Comparison of ENCODE assay signal across 12 mouse cellular contexts in the genomic region with DNA sequence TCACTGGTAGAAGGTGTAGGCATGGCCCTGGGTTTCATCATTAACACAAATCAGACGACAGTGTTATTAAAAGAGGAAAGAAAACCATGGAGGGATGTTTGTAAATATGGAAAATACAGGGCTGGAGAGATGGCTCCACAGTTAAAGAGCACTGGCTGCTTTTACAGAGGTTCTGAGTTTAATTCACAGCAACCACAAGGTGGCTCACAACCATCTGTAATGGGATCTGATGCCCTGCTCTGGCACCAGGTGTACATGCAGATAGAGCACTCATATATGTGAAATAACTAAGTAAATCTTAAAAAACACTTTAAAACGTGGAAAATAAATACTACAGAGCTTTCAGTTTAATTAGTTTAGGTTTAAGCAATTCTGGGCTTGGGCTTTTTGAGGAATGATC. TPM values are rescaled to one million over a fixed set of nuclear protein-coding genes. Genes with fewer than 3 reads are reported as not detected.
DNase-seq lines count a peak whose midpoint lies in the region; ATAC-seq and TF ChIP-seq lines count a peak whose summit lies in the region.
"Had no signal": no experiment of that assay in that cellular context is flagged by ENCODE, and none has a peak within 500 bp of the region (broad histone marks: within the 10 kb centered on the region; RNA-seq: fewer than 3 reads in every experiment).

No protein-coding gene starts in this region.

- TF ChIP-seq CTCF in cerebellum, adult 2 months (IDR thresholded peaks at IDR 0.05; ENCODE audit: borderline replicate concordance, insufficient read depth, low read depth, low read length) = peak; percentile 34; the same call in 1 of the 2 replicates
- peak; percentile 75 for TF ChIP-seq CTCF in layer of hippocampus, adult 2 months (conservative IDR thresholded peaks at IDR 0.05)

- no peaks in the 10 kb centered on the region for H3K9me3 ChIP-seq in forebrain, embryonic 13.5 days (replicated peaks)
- H3K9me3 ChIP-seq: heart, embryonic 15.5 days; limb, embryonic 12.5 days had no signal

- no peak for ATAC-seq in forebrain, embryonic 13.5 days
- ATAC-seq: forebrain, embryonic 16.5 days; midbrain, embryonic 16.5 days had no signal

- H3K4me3 ChIP-seq in cerebellum, adult 2 months (replicated peaks; ENCODE audit: insufficient read depth, low read depth, low read length) = no peak overlapping the region
- no peak overlapping the region for H3K4me3 ChIP-seq in layer of hippocampus, adult 2 months
- no peak overlapping the region for H3K4me3 ChIP-seq in forebrain, embryonic 13.5 days
- H3K4me3 ChIP-seq: heart, embryonic 15.5 days; limb, embryonic 12.5 days had no signal

- no peak overlapping the region for H3K27ac ChIP-seq in cerebellum, adult 2 months (ENCODE audit: insufficient read depth, low read length)
- H3K27ac ChIP-seq in layer of hippocampus, adult 2 months = 0 out of 2 replicates have a peak overlapping the region, but pooled peaks have one; percentile 14
- H3K27ac ChIP-seq in forebrain, embryonic 13.5 days = no peak overlapping the region
- H3K27ac ChIP-seq: heart, embryonic 15.5 days; limb, embryonic 12.5 days had no signal

- 57% methylated on average over 2 of the region's 2 CpGs for WGBS in cerebellum, adult 2 months
- WGBS in forebrain, embryonic 13.5 days = 51% methylated on average over 2 of the region's 2 CpGs

- H3K27me3 ChIP-seq in cerebellum, adult 2 months (ENCODE audit: control insufficient read depth, insufficient read depth, low read length) = no peaks in the 10 kb centered on the region
- no peaks in the 10 kb centered on the region for H3K27me3 ChIP-seq in forebrain, embryonic 13.5 days
- H3K27me3 ChIP-seq: heart, embryonic 15.5 days; limb, embryonic 12.5 days had no signal

- peaks cover 4% of the 10 kb centered on the region for H3K4me1 ChIP-seq in cerebellum, adult 2 months (ENCODE audit: control insufficient read depth, insufficient read depth, low read length)
- H3K4me1 ChIP-seq in forebrain, embryonic 13.5 days = peaks cover 31% of the 10 kb centered on the region
- H3K4me1 ChIP-seq: limb, embryonic 12.5 days had no signal

- no peaks in the 10 kb centered on the region for H3K36me3 ChIP-seq in forebrain, embryonic 13.5 days (ENCODE audit: poor library complexity, severe bottlenecking)
- H3K36me3 ChIP-seq: heart, embryonic 15.5 days; limb, embryonic 12.5 days had no signal

- no peak for TF ChIP-seq POLR2A in cerebellum, adult 2 months (IDR thresholded peaks at IDR 0.05; ENCODE audit: borderline replicate concordance, insufficient read depth, low read length)

- no peak overlapping the region for H3K9ac ChIP-seq in forebrain, embryonic 13.5 days
- H3K9ac ChIP-seq: heart, embryonic 15.5 days; limb, embryonic 12.5 days had no signal

- no peak for DNase-seq in cerebellum, adult 2 months
- no peak for DNase-seq in cerebellum, adult 11-12 months
- DNase-seq in layer of hippocampus, adult 2 months (ENCODE audit: low spot score in 2 of 2) = no peak
- no peak for DNase-seq in layer of hippocampus, adult 8-10 months (ENCODE audit: low spot score in 2 of 2)
- DNase-seq in 3T3-L1 (ENCODE audit: low read depth, low spot score) (peak; percentile 45), ZHBTc4 (ENCODE audit: low read depth, low spot score) (peak; percentile 19)
- no peak for DNase-seq in right cerebral cortex, postnatal 4 days

- no peak overlapping the region for H3K4me2 ChIP-seq in forebrain, embryonic 13.5 days
- H3K4me2 ChIP-seq: heart, embryonic 15.5 days; limb, embryonic 12.5 days had no signal

RNA-seq across cellular contexts. Expression of a gene that starts 24.7 kb away (rescaled TPM):
- polyA plus RNA-seq in cerebellum, adult 2 months (2012; rRNA removed) = 43.8 and 52.1 TPM in 2 replicates
- 10 to 100 TPM; 74.7 to 82.1 TPM for total RNA-seq in layer of hippocampus, adult 2 months (2021)
- 10 to 100 TPM; 69.4 to 83.2 (median 76.7) TPM for total RNA-seq in layer of hippocampus, adult 8-10 months (2022)
- polyA plus RNA-seq in forebrain, embryonic 13.5 days (2015; fragmentation: Nextera tagmentation; extraction: Ambion mirVana) = 23.7 and 24.7 TPM in 2 replicates

Comparison
In these comparisons a context has a peak if more than half of its experiments do, and no peak if none do; other contexts are left out.
1. DNase-seq: peak in 3T3-L1 (single experiment) and ZHBTc4 (single experiment); none in cerebellum, adult 2 months (0 of 2), cerebellum, adult 11-12 months (single experiment), layer of hippocampus, adult 2 months (0 of 2), layer of hippocampus, adult 8-10 months (0 of 2) and right cerebral cortex, postnatal 4 days (single experiment).